In the genomic region with DNA sequence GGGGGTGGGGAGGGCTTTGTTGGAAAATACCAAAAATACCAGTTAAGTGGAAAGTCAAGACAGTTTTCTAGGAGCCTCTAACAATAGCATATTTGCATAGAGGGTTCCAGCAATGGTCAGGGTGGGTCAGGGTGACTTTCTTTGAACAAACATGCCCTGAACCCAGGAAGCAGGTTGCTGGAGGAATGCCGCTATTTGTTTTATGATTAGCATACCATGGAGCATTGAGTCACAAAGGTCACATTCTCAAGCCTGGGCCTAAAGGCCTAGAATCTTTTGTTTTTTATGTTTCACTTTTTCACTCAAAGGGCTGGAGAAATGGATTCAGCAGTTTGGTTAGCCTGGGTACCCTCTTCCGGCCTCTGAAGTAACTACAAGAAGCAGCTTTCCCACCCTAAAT, we compare ENCODE assay signal across 1 mouse cellular context. TPM values are rescaled to one million over a fixed set of nuclear protein-coding genes. Genes with fewer than 3 reads are reported as not detected.
"Had no signal": no experiment of that assay in that cellular context is flagged by ENCODE, and none has a peak within 500 bp of the region (broad histone marks: within the 10 kb centered on the region; RNA-seq: fewer than 3 reads in every experiment).

No protein-coding gene starts in this region.

RNA-seq across cellular contexts. Expression of a gene that starts 52.8 kb away (rescaled TPM):
- total RNA-seq: megakaryocyte-erythroid progenitor cell, adult 5-6 weeks had no signal
